In the genomic region with DNA sequence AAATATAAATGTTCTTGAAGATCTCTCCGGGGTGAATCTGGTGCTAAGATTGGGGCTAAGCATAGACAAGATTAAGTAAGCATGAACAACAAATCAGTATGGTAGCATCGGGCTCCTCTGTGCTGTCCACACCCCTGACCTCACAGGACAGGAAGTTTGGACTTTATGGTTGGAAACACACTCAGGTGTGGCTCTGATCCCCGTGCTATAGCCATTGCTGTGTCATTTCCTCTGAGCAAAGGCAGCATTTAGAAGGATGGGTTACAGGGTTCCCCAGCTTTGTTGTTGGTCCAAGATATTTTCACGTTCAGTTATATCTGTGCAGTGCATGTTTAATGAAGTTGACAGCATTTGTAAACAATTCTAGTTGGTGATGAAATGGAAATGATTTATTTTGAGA, we compare ENCODE assay signal across 12 mouse cellular contexts. TPM values are rescaled to one million over a fixed set of nuclear protein-coding genes. Genes with fewer than 3 reads are reported as not detected.
"Had no signal": no experiment of that assay in that cellular context is flagged by ENCODE, and none has a peak within 500 bp of the region (broad histone marks: within the 10 kb centered on the region; RNA-seq: fewer than 3 reads in every experiment).

No protein-coding gene starts in this region.

- H3K4me1 ChIP-seq: neural tube, embryonic 12.5 days had no signal

- H3K27ac ChIP-seq: limb, embryonic 13.5 days; liver, embryonic 14.5 days; midbrain, embryonic 10.5 days; neural tube, embryonic 12.5 days; stomach, postnatal 0 days had no signal

- H3K4me2 ChIP-seq: limb, embryonic 13.5 days; neural tube, embryonic 12.5 days had no signal

- H3K27me3 ChIP-seq: neural tube, embryonic 12.5 days had no signal

- H3K4me3 ChIP-seq: limb, embryonic 13.5 days; midbrain, embryonic 10.5 days; neural tube, embryonic 12.5 days had no signal

- H3K9me3 ChIP-seq: limb, embryonic 13.5 days; midbrain, embryonic 10.5 days; neural tube, embryonic 12.5 days had no signal

- ATAC-seq: intestine, embryonic 16.5 days had no signal

- DNase-seq: left cerebral cortex, postnatal 4 days; lung, adult 18-20 months; midbrain, embryonic 14.5 days; thymus, postnatal 4 days had no signal

- H3K9ac ChIP-seq: limb, embryonic 13.5 days; liver, embryonic 14.5 days; neural tube, embryonic 12.5 days had no signal

- H3K36me3 ChIP-seq: limb, embryonic 13.5 days; midbrain, embryonic 10.5 days; neural tube, embryonic 12.5 days had no signal

RNA-seq across cellular contexts. Expression of a gene that starts 9.9 kb away (rescaled TPM):
- total RNA-seq: megakaryocyte, adult 5-6 weeks; neutrophil, adult 5-6 weeks had no signal
